Mouse (Mus musculus): ENCODE results near the gene Mbd6. TPM values are rescaled to one million over a fixed set of nuclear protein-coding genes. Genes with fewer than 3 reads are reported as not detected.

Gene Mbd6
- polyA plus RNA-seq, 1 experiment from 2014 or later: 5.7 TPM

DNA sequence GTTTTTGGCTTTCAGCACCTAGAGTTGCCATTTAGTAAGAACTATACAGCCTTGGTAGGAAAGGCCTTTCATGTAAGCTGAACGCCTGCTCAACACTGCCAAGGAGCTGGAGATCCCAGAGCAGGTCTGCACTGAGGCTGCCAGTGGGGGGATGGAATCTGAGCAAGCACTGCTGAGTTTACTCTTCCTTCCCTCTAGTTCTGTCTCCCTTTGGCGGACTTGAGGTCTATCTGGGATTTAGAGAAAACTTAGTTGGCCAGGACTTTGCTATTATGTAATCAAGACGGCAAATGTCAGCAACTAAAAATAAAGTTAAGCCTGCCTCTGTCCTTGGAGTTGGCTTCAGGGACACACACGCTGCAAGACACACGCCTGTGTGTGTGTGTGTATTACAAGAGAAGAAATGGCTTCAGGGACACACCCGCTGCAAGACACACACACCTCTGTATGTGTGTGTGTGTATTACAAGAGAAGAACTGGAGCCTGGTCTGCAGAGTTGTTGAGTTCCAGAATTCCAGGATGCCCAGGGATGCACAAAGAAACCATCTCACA lies 4.2 kb upstream of the Mbd6 start:
- ATAC-seq (ENCODE audit: low read depth): no peak
- H3K27me3 ChIP-seq (ENCODE audit: control insufficient read depth, insufficient read depth, low read depth, low read length): no peaks in the 10 kb centered on the region
- peaks cover 31% of the 10 kb centered on the region for H3K4me1 ChIP-seq (ENCODE audit: control insufficient read depth, low read depth, low read length)
- 59% methylated on average over 6 of the region's 6 CpGs for WGBS (ENCODE audit: insufficient replicate concordance)
- peak overlapping the region; percentile 75 for H3K4me3 ChIP-seq (ENCODE audit: low read depth, low read length)
- H3K4me2 ChIP-seq (ENCODE audit: low read depth, low read length): peak overlapping the region; percentile 96
- H3K9ac ChIP-seq (ENCODE audit: low read depth, low read length): peak overlapping the region; percentile 77
- peaks cover 44% of the 10 kb centered on the region for H3K36me3 ChIP-seq (ENCODE audit: control insufficient read depth, insufficient read depth)
- no peaks in the 10 kb centered on the region for H3K9me3 ChIP-seq (replicated peaks; ENCODE audit: control insufficient read depth, low read length)
- H3K27ac ChIP-seq (ENCODE audit: low read length): peak overlapping the region; percentile 98

DNA sequence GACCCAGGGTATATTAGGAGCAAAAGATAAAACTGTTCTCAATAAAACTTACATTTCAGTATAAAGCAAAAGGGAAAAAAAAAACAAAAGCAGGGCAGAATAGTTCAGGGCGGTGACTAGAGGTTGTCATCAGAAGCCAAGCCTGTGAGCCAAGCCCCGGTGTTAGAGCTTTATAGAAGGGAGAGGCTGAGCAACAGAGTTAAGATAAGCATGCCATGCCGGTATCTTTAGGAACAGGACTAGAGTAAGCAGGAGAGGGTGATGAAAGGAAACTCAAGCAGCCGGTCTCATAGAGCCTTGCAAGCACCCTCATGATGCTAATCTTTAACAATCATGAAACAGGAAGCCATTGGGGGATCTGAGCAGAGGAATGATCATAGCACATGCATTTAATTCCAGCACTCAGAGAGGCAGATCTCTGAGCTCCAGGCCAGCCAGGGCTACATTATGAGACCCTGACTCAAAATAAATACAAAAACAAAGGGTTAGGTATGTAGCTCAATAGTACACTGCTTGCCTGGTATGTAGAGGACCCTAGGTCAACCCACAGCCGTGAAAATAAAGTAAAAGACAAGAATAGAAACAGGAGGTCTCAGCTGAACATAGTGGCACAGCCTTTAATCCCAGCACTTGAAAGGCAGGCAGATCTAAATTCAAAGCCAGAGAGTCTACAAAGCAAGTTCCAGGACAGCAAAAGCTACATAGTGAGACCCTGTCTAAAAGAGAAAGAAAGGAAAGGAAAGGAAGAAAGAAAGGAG lies 3.2 kb upstream of the Mbd6 start:
- no peaks in the 10 kb centered on the region for H3K27me3 ChIP-seq (ENCODE audit: control insufficient read depth, insufficient read depth, low read depth, low read length)
- no peaks in the 10 kb centered on the region for H3K9me3 ChIP-seq (replicated peaks; ENCODE audit: control insufficient read depth, low read length)
- H3K4me1 ChIP-seq (ENCODE audit: control insufficient read depth, low read depth, low read length): peaks cover 40% of the 10 kb centered on the region
- peak overlapping the region; percentile 75 for H3K4me3 ChIP-seq (ENCODE audit: low read depth, low read length)
- H3K27ac ChIP-seq (ENCODE audit: low read length): peak overlapping the region; percentile 98
- H3K36me3 ChIP-seq (ENCODE audit: control insufficient read depth, insufficient read depth): peaks cover 34% of the 10 kb centered on the region
- WGBS (ENCODE audit: insufficient replicate concordance): 6% methylated on average over 5 of the region's 5 CpGs
- ATAC-seq (ENCODE audit: low read depth): peak; percentile 32
- peak overlapping the region; percentile 77 for H3K9ac ChIP-seq (ENCODE audit: low read depth, low read length)
- H3K4me2 ChIP-seq (ENCODE audit: low read depth, low read length): peak overlapping the region; percentile 96

DNA sequence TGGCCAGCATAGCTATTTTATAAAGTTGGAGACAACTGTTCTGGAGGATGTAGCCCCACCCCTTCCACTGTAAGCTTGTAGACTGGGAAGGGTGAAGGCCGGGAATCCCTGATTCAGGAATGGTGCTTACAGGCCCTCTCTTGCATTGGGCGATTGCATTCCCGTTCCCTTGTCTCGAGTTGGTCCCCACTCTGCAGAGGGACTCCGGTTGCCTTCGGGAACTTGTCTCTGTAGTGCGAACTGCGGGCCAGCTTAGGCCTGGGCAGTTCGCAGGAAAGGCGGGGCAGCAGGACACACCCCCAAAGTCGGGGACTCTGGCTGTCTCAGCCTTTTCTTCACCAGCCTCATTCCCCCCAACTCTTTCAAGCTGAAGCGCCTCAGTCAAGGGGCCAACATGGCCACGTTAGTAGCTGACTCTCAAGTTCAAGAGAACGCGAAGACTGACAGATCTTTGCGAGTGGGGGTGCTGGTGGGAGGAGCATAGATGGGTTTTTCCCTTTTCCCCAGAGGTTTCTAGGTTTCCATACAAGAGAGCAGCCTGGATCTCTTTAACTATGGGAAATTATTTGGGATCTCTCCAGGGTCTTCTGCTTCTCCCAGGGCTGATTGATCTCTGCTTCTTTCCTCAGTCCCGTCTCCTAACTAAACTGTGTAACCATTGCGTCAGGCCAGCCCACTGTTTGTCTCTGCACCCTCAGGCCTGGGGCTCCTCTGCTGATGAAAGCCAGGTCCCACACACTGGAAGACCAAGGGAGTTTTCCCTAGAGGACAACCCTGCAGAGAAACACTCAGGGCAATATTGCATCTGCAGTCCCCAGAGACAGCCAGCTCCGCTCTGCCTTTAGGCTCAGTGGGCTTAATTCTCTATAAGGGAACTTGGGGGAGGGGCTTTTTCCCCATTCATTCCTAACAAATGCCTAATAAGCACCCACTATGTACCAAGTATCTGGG lies 2.4 kb upstream of the Mbd6 start:
- WGBS (ENCODE audit: insufficient replicate concordance): 1% methylated on average over 19 of the region's 19 CpGs
- H3K9ac ChIP-seq (ENCODE audit: low read depth, low read length): peak overlapping the region; percentile 77
- H3K4me3 ChIP-seq (ENCODE audit: low read depth, low read length): peak overlapping the region; percentile 75
- peaks cover 33% of the 10 kb centered on the region for H3K36me3 ChIP-seq (ENCODE audit: control insufficient read depth, insufficient read depth)
- ATAC-seq (ENCODE audit: low read depth): peak; percentile 27
- no peaks in the 10 kb centered on the region for H3K9me3 ChIP-seq (replicated peaks; ENCODE audit: control insufficient read depth, low read length)
- H3K4me2 ChIP-seq (ENCODE audit: low read depth, low read length): peak overlapping the region; percentile 96
- H3K27ac ChIP-seq (ENCODE audit: low read length): peak overlapping the region; percentile 98
- H3K4me1 ChIP-seq (ENCODE audit: control insufficient read depth, low read depth, low read length): peaks cover 49% of the 10 kb centered on the region
- no peaks in the 10 kb centered on the region for H3K27me3 ChIP-seq (ENCODE audit: control insufficient read depth, insufficient read depth, low read depth, low read length)

DNA sequence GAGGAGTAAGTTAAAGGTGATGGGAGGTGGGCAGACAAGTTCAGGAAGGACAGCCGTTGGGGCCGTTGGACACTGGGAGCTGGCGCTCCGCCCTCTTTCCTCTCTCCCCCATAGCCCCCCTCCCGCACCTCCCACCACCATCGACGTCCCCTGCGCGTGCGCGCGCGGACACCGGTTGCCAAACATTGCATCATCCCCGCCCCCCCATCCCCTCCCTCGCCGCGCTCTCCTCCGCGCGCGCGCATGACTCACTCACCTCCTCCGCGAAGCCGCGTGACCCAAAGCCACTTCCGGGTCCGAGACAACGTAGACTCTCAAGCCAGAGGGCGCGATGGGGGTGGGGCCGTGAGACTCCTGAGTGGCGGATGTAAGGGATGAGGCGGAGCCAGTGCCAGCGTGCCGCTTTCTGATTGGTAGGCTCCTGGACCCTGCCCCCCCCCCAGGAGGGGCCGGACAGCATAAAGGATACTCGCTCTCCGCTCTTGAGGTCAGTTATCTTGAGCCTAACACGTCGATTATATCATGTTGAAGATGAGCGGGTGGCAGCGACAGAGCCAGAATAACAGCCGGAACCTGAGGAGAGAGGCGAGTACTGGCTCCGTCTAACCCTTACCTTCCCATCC lies 1.6 kb upstream of the Mbd6 start:
- Histone ChIP-seq H3K9me3 (replicated peaks; ENCODE audit: control insufficient read depth, low read length) (no peaks in the 10 kb centered on the region), H3K4me2 (ENCODE audit: low read depth, low read length) (peak overlapping the region; percentile 96), H3K4me3 (ENCODE audit: low read depth, low read length) (peak overlapping the region; percentile 75), H3K4me1 (ENCODE audit: control insufficient read depth, low read depth, low read length) (peaks cover 52% of the 10 kb centered on the region), H3K27me3 (ENCODE audit: control insufficient read depth, insufficient read depth, low read depth, low read length) (no peaks in the 10 kb centered on the region), H3K27ac (ENCODE audit: low read length) (peak overlapping the region; percentile 98), H3K9ac (ENCODE audit: low read depth, low read length) (peak overlapping the region; percentile 93), H3K36me3 (ENCODE audit: control insufficient read depth, insufficient read depth) (peaks cover 32% of the 10 kb centered on the region)
- 0% methylated on average over 31 of the region's 47 CpGs for WGBS (ENCODE audit: insufficient replicate concordance)
- ATAC-seq (ENCODE audit: low read depth): peak; percentile 81

DNA sequence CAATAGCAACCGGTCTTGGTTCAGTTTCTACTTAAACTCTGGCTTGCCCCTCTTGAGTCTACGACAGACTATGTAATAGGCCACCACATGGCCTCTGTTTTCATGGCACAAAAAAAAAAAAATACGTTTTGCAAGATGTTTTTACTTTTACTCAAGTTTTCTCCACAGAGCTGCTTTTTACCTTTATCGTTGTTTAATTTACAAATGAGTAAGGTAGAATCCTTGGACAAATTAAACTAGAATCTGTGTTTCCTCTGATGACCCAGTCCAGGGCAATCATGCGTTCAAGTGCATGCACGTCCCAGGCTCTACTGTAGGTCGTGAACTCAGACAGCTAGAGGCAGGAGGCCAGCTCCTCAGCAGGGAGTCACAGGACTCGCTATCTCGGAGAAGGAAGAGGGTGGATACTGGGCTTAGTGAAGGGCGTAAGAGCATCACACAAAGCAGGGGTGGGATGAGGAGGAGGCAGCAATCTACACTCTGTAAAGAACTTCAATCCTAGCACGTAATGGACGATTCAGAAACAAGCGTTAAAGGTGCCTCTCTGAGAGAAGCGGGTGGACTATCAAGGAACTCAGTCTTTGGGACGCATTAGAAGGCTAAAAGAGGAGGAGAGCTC lies 864 bp upstream of the Mbd6 start:
- Histone ChIP-seq H3K36me3 (ENCODE audit: control insufficient read depth, insufficient read depth) (peaks cover 28% of the 10 kb centered on the region), H3K4me2 (ENCODE audit: low read depth, low read length) (peak overlapping the region; percentile 96), H3K4me3 (ENCODE audit: low read depth, low read length) (peak overlapping the region; percentile 75), H3K4me1 (ENCODE audit: control insufficient read depth, low read depth, low read length) (peaks cover 52% of the 10 kb centered on the region), H3K9me3 (replicated peaks; ENCODE audit: control insufficient read depth, low read length) (no peaks in the 10 kb centered on the region), H3K27ac (ENCODE audit: low read length) (peak overlapping the region; percentile 98), H3K27me3 (ENCODE audit: control insufficient read depth, insufficient read depth, low read depth, low read length) (no peaks in the 10 kb centered on the region), H3K9ac (ENCODE audit: low read depth, low read length) (peak overlapping the region; percentile 93)
- 2% methylated on average over 15 of the region's 15 CpGs for WGBS (ENCODE audit: insufficient replicate concordance)
- peak; percentile 39 for ATAC-seq (ENCODE audit: low read depth)

DNA sequence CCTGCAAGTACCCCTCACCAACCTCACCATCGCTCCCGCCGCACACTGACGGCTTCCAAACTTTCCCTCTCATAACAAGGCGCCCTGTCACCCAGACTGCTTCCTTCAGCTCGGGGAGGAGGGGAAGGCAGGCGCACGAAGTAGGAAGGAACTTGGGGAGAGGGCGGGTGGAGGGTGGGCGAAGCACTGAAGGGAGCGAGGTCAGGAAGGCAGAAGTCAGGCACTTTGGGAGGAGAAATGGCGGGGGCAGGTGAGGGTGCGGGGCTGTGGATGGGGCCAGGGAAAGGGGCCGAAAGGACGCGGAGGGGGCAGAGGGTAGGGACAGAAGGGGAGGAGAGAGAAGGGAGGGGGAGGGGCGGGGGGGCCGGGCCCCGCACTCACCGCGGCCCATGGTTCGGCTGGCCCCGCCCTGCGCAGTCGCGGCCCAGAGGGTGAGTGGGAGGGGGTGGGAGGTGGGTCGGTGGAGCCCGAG lies 454 bp downstream of the Mbd6 start:
- peak overlapping the region; percentile 93 for H3K9ac ChIP-seq (ENCODE audit: low read depth, low read length)
- peak overlapping the region; percentile 75 for H3K4me3 ChIP-seq (ENCODE audit: low read depth, low read length)
- H3K4me1 ChIP-seq (ENCODE audit: control insufficient read depth, low read depth, low read length): peaks cover 47% of the 10 kb centered on the region
- peak overlapping the region; percentile 96 for H3K4me2 ChIP-seq (ENCODE audit: low read depth, low read length)
- no peaks in the 10 kb centered on the region for H3K9me3 ChIP-seq (replicated peaks; ENCODE audit: control insufficient read depth, low read length)
- H3K36me3 ChIP-seq (ENCODE audit: control insufficient read depth, insufficient read depth): peaks cover 29% of the 10 kb centered on the region
- WGBS (ENCODE audit: insufficient replicate concordance): 1% methylated on average over 17 of the region's 28 CpGs
- H3K27ac ChIP-seq (ENCODE audit: low read length): peak overlapping the region; percentile 98
- no peaks in the 10 kb centered on the region for H3K27me3 ChIP-seq (ENCODE audit: control insufficient read depth, insufficient read depth, low read depth, low read length)
- ATAC-seq (ENCODE audit: low read depth): peak; percentile 1; the same call in 1 of the 2 replicates

DNA sequence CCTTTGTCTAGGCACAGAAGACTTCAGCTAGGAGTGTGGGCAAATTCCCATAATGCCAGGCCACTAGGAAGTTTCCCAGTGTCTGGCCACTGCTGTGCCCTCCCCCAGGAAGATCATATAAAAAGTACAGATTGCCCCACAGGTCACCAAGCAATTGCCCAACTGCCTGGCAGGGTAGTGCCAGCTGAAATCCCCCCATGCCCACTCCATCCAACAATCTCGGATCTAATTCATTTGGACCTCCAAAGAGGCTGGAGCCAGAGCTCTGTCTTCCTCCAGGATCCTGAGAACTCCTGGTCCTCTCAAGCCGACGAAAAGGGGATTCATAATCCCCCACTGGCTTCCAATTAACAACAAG lies 903 bp downstream of the Mbd6 start:
- peaks cover 46% of the 10 kb centered on the region for H3K4me1 ChIP-seq (ENCODE audit: control insufficient read depth, low read depth, low read length)
- WGBS (ENCODE audit: insufficient replicate concordance): 2% methylated on average over 3 of the region's 3 CpGs
- peak overlapping the region; percentile 96 for H3K4me2 ChIP-seq (ENCODE audit: low read depth, low read length)
- no peaks in the 10 kb centered on the region for H3K27me3 ChIP-seq (ENCODE audit: control insufficient read depth, insufficient read depth, low read depth, low read length)
- H3K9ac ChIP-seq (ENCODE audit: low read depth, low read length): peak overlapping the region; percentile 93
- no peaks in the 10 kb centered on the region for H3K9me3 ChIP-seq (replicated peaks; ENCODE audit: control insufficient read depth, low read length)
- ATAC-seq (ENCODE audit: low read depth): no peak
- peaks cover 34% of the 10 kb centered on the region for H3K36me3 ChIP-seq (ENCODE audit: control insufficient read depth, insufficient read depth)
- peak overlapping the region; percentile 75 for H3K4me3 ChIP-seq (ENCODE audit: low read depth, low read length)
- H3K27ac ChIP-seq (ENCODE audit: low read length): peak overlapping the region; percentile 98

DNA sequence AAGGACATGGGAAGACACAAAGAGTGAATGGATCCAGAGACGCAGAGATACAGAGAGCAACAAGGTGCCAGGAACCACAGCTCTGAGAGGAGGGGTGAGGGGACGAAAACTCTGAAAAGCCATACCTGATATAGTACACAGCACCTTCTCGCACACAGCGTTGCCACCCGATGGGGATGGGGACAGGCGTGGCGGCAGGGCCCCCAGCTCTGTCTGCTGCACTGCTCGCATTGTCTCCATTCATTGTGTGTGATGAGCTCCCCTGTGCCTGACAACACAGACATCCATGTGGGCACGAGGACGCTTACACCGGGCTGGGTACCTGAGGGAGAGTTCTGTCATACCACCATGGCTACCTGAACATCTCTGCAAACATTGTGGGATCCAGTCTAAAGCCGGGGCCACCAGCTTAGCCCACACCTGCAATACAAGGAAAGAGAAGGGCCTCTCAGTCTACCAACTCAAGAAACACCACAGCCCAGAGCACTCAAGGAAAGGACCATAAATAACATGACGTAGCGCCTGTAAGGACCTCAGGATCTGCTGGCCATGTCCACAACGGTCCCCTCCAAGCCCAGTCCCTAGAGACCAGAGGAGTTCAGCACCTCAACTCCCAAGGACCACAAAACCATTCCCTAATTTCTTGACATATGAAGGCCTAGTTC lies 1.4 kb downstream of the Mbd6 start:
- Histone ChIP-seq H3K4me1 (ENCODE audit: control insufficient read depth, low read depth, low read length) (peaks cover 41% of the 10 kb centered on the region), H3K4me3 (ENCODE audit: low read depth, low read length) (peak overlapping the region; percentile 75), H3K9me3 (replicated peaks; ENCODE audit: control insufficient read depth, low read length) (no peaks in the 10 kb centered on the region), H3K36me3 (ENCODE audit: control insufficient read depth, insufficient read depth) (peaks cover 39% of the 10 kb centered on the region), H3K27me3 (ENCODE audit: control insufficient read depth, insufficient read depth, low read depth, low read length) (no peaks in the 10 kb centered on the region), H3K27ac (ENCODE audit: low read length) (peak overlapping the region; percentile 98), H3K4me2 (ENCODE audit: low read depth, low read length) (peak overlapping the region; percentile 96), H3K9ac (ENCODE audit: low read depth, low read length) (peak overlapping the region; percentile 93)
- WGBS (ENCODE audit: insufficient replicate concordance): 61% methylated on average over 15 of the region's 15 CpGs
- ATAC-seq (ENCODE audit: low read depth): no peak

Data from liver, embryonic 16.5 days (tissue).